Mouse (Mus musculus) brown adipose tissue, adult 24 weeks (tissue): Measurements from ENCODE around the gene Ppt1. TPM values are rescaled to one million over a fixed set of nuclear protein-coding genes. Genes with fewer than 3 reads are reported as not detected.

Experiments
- H3K27ac ChIP-seq: fragments of 200-500 bp; replicated peaks from 2 replicates; pipeline ENCODE4 v1.5.1; 2012; ENCODE audit warnings: low read depth, mild to moderate bottlenecking, low read length
- H3K4me1 ChIP-seq: fragments of 200-500 bp; 2 replicates; pipeline ENCODE4 v1.6.1; 2012; ENCODE audit warnings: low read length, mixed read lengths; ENCODE audit not compliant: control insufficient read depth, insufficient read depth, insufficient read length
- H3K4me3 ChIP-seq: fragments of 200-500 bp; 2 replicates; pipeline ENCODE4 v1.5.1; 2012; ENCODE audit warnings: low read depth, mild to moderate bottlenecking, low read length, moderate library complexity; ENCODE audit not compliant: insufficient read depth
- polyA plus RNA-seq: library from polyadenylated mRNA; stranded (reverse); fragments of >200 nt; gene quantifications from 2 replicates; pipeline ENCODE4 v1.2.4, GENCODE M21; 2012; ENCODE audit not compliant: missing spikeins, insufficient read depth, insufficient read length

Gene Ppt1
- polyA plus RNA-seq, 1 experiment = 37.7 TPM

DNA sequence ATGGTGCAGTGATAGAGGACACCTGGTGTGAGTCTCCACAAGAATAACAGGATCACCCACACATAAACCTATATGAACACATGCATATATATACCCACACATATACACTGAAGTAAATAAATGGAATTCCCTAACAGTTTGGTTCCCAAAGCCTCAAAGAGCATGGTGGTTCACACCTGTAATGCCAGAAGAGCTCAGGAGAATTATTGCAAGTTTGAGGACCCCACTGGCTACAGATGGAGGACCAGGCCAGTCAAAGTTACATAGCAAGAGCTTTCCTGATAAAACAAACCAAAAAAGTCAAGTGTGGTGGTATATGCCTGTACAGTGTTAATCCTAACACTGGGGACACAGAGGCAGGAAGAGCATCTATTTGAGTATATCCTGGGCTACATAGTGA, 15.5 kb downstream of the Ppt1 start:
- peaks cover 4% of the 10 kb centered on the region for H3K4me1 ChIP-seq
- no peak overlapping the region for H3K4me3 ChIP-seq
- H3K27ac ChIP-seq = no peak overlapping the region

DNA sequence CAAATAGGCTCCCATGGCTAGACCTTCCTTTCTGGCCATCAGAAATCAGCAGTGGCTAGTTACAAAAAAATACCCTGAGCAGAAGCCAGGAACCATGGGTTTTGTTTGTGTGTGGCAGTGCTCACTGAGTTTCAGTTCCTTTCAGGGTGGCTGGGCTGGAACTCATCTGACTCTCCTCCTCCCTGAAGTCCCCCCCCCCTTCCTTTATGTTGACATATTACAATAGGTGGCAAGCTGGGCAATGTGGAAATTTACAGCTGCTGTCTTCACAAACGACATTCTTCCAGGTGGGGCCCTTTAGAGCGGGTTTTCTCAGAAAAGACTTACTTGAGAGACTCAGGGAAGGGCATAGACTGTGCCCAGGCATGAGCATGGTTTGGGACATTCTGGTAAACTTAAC, 17.6 kb downstream of the Ppt1 start:
- Histone ChIP-seq H3K27ac (peak overlapping the region; percentile 35; the same call in 1 of the 2 replicates), H3K4me1 (no peaks in the 10 kb centered on the region), H3K4me3 (no peak overlapping the region)

DNA sequence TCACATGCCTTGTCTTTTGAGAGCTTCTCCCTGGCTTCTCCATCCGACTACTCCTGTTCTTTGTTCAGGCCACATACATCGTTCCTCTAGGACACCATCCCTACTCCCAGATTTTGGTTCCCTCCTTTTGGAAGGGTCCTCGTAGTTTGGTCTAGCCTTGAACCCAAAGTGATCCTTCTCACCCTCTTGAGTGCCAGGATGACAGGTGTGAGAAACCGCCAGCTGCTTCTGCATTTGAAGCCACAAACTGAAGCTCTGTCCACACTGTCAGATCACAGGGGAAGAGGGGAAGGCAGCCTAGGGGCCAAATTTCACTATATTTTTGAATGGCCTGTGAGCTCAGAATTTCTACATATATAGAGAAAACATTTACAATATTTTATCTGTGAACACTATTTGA, 18.7 kb downstream of the Ppt1 start:
- H3K4me3 ChIP-seq = no peak overlapping the region
- no peak overlapping the region for H3K27ac ChIP-seq
- H3K4me1 ChIP-seq = no peaks in the 10 kb centered on the region

DNA sequence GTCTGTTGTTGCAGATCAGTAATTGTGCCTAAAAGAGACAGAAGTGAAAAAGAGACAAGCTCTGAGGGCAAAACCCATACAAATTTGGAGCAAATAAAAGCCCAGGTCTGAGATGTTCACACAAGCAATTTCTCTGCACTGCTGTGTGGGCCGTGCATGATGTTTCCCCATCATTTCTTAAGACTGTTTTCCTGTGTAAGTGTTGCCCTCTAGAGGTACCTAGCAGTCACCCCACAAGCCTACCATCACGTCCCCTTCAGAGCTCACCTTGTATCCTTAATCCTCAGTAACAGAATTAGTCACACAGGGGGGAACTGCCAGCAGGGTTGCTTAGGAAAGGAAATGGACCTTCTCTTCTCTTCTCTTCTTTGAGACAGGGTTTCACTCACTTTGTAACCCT, 21.9 kb downstream of the Ppt1 start:
- Histone ChIP-seq H3K4me1 (no peaks in the 10 kb centered on the region), H3K27ac (no peak overlapping the region), H3K4me3 (no peak overlapping the region)

DNA sequence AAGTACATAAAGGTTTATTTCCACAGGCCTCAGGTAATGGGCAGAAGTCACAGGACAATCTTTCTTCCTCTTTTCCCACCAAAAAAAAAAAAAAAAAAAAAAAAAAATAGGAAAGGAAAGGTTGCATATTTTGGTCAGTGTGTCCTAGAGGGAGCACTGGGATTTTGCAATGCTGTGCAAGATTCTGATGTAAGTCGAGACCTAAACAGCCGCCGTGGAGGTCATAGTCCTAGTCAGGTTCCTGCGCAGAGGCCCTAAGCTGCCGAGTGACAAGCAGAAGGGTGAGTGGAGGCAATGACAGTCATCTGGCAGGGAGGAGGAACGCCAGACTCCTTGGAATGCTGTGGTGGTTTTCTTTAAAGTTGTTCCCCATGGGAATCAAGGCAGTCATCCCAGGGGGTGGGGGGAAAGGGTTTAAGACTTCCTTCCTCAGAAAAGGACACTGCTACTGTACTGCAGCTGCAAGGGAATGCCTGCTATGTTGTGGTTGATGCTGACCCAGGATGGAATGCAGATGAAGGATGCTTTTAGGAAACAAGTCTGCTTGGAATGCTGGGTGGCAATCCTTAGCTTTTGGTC, 23.1 kb downstream of the Ppt1 start:
- H3K4me3 ChIP-seq = no peak overlapping the region
- H3K27ac ChIP-seq = no peak overlapping the region
- H3K4me1 ChIP-seq = no peaks in the 10 kb centered on the region

DNA sequence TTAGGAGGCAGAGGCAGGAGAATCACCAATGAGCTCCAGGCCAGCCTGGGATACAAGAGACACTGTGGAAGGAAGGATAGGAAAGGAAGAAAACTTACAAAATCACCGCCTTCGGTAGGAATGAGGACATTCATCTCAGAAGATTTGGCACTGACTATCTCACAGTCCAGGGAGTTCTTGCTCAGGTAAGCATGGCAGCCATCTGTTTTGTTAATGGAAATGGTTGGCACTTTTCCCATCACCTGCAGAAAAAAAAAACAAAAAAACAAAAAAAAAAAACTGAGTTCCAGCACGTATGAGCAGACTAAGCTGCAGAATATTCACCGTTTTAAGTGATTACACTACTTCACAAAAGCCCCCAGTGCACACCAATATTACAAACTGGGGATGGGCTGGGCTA, 25.8 kb downstream of the Ppt1 start:
- Histone ChIP-seq H3K27ac (no peak overlapping the region), H3K4me3 (no peak overlapping the region), H3K4me1 (no peaks in the 10 kb centered on the region)

DNA sequence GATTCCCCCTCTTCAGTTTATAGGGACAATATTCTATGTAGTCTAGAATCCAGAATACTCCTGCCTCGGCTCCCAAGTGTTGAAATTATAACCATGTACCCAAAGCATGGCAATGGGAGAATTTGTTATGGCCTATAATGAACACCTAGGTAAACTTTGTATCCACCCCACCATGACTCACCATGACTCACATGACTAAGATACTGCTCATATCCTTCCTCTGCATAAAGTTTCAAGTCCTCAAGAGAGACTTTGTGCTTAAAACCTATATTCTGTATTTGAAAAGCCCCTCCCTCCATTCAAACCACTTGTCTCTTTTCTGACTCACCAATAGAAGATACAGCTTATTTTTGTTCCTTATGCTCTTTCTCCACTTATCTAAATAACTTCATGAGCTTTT, 32.0 kb downstream of the Ppt1 start:
- H3K27ac ChIP-seq = no peak overlapping the region
- no peak overlapping the region for H3K4me3 ChIP-seq
- no peaks in the 10 kb centered on the region; the same call in 1 of the 2 replicates for H3K4me1 ChIP-seq

DNA sequence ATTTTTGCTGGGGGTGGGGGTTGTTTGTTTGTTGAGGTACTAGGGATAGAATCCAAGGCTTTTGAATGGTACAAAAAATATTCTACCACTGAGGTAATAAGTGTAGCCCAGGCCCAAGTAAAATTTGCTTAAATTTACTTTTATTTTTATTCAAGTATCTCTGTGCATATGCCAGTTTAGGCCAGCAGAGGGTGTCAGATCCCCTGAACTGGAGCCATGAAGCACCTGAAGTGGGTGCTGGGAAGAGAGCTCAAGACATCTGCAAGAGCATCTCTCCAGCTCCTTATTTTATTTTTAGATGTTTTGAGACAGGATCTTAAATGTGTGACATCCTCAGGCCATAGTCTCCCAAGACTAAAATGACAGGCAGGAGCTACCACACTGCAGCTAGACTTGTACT, 34.0 kb downstream of the Ppt1 start:
- H3K4me3 ChIP-seq = no peak overlapping the region
- H3K4me1 ChIP-seq = no peaks in the 10 kb centered on the region; the same call in 1 of the 2 replicates
- H3K27ac ChIP-seq = no peak overlapping the region

DNA sequence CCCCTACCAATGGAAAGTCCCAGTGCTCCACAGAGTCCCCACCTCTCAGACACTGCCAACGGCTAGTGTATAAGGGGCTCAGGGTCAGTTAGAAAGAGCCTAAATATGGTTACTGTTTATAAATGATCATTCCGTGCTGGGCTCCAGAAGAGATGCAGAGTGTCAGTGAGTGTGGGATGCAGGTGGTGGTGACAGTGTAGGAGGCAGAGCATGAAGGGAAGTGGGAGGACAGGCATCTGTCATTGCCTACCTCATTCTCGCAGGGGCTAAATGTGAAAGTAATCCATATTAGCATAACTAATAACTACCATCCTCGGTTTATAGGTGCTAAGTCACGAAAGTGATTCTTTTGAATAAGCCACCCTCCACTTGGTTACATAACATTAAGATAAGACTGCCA, 34.7 kb downstream of the Ppt1 start:
- H3K4me3 ChIP-seq = no peak overlapping the region
- no peaks in the 10 kb centered on the region; the same call in 1 of the 2 replicates for H3K4me1 ChIP-seq
- no peak overlapping the region for H3K27ac ChIP-seq

DNA sequence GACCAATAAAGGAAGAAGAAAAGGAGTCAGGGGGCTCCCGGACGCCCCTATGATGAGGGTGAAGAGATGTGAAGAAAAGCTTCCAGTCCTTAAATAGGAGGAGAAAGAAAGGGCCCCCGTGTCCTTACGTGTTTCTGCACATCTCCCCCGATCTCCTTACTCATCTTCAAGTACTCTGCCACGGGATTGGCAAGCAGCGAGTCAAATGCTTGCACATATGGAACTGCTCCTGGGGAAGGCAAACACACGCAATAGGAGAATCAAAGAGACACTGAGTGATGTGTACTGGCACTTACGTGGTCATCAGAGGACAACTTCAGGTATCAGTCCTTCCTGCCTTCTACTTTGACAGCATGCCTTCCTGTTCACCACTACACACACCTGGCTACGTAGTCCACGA, 35.2 kb downstream of the Ppt1 start:
- Histone ChIP-seq H3K4me3 (no peak overlapping the region), H3K27ac (0 out of 2 replicates have a peak overlapping the region, but pooled peaks have one; percentile 11), H3K4me1 (no peaks in the 10 kb centered on the region; the same call in 1 of the 2 replicates)

DNA sequence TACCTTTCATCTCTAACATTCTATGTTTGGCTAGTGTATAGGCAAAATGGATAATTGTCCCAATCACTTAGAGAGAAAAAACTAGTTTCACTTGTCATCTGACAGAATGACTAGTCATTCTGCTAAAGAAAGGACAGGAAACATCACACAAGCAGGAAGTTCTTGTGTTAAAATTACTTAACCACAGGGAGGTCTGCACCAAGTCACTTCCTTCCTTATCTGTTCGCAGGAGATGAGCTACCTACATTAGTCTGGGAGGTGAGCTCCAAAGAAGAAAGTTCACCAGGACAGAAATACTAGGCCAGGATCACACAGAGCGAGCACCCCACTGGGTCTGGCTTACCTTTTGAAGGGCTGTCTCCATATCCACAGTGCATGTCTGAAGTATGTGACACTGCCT, 35.9 kb downstream of the Ppt1 start:
- H3K4me3 ChIP-seq = no peak overlapping the region
- H3K4me1 ChIP-seq = no peaks in the 10 kb centered on the region; the same call in 1 of the 2 replicates
- H3K27ac ChIP-seq = no peak overlapping the region; the same call in 1 of the 2 replicates

DNA sequence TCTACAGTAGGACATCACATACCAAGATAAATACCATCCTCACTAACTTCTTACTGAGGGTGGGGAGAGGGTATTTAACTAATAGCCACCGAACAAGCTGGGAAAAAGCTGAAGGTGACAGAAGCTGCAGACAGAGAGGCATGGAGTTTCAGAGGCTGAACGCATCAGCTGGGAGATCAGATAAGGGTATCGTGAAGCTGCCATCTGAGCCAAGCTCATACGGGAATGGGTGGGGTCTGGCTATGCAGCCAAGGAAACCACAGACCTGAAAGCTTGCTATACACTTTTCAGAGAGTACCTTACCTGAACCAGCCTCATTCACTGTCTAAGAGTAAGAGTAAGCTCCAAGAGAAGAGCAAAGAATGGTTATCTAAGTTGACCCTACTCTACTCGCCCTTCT, 37.0 kb downstream of the Ppt1 start:
- no peaks in the 10 kb centered on the region; the same call in 1 of the 2 replicates for H3K4me1 ChIP-seq
- H3K27ac ChIP-seq = no peak overlapping the region
- no peak overlapping the region for H3K4me3 ChIP-seq

DNA sequence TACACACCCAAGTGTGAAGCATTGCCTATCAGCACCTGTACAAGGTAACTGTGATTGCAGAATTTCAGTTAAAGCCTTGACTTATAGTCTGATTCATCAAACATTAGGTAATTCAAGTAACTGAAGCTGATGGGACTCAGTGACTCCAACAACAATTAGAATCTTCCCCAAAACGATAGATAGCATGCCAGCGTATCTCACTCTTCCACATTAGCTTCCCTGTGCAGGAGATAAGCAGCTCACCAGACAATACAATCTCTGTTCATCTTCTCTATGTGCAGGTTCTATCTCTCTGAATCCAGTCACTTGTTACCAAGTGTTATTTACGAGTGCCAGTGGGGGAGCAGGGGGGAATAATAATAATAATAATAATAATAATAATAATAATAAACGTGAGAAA, 37.5 kb downstream of the Ppt1 start:
- H3K27ac ChIP-seq = no peak overlapping the region
- no peak overlapping the region for H3K4me3 ChIP-seq
- H3K4me1 ChIP-seq = peaks cover 4% of the 10 kb centered on the region; the same call in 1 of the 2 replicates

DNA sequence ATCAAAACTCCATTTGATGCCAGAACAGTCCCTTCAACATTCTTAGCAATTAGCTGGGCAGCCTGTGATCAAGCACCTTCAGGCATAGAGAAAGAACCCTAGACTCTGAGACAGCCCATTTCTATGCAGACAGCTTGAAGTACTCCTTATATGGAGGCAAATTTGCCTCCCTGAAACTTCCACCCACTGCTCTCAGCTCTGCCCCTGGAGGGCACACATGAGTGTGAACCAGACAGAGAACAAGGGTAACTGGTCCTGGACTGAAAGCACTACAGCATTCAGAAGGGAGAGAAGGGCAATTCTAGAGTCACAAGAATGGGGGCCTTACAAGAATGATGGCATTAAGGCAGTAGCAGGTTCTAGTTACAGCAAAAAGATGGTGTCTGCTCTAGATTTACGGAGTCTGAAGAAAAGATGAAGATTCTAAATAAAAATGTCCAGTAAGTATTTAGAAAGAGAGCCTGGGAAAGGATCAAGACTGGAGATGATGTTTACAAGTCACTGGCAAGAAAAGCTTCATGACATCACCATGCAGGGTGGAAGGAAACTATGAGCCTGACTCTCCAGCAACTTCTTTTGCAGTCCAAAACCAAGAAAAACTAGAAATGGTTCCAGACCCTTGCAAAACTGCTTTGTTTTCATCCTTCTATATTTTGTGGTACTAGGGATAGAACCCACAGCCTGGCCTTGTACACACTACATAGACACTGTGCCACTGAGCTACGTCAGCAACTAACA, 42.5 kb downstream of the Ppt1 start:
- H3K4me1 ChIP-seq = peaks cover 17% of the 10 kb centered on the region; the same call in 1 of the 2 replicates
- no peak overlapping the region; the same call in 1 of the 2 replicates for H3K27ac ChIP-seq
- H3K4me3 ChIP-seq = no peak overlapping the region

DNA sequence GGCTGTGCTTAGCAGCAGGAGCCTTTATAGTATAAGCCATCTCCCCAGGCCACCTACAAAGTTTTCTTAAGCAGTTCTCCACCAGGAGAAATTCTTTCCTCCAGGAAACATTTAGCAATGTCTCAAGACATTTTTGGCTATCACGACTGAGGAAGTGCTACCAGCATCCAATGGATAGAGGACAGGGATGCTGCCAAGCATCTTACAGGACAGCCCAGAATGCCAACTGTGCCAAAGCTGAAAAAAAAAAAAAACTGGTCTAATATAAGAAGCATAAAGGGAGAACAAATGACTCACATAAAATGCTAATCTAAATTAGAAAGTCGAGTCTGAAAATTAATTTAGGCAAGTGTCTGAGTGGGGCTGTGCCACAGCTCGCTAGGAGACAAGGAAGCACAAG, 46.5 kb downstream of the Ppt1 start:
- H3K4me3 ChIP-seq = no peak overlapping the region
- H3K27ac ChIP-seq = no peak overlapping the region
- peaks cover 26% of the 10 kb centered on the region; the same call in 1 of the 2 replicates for H3K4me1 ChIP-seq

DNA sequence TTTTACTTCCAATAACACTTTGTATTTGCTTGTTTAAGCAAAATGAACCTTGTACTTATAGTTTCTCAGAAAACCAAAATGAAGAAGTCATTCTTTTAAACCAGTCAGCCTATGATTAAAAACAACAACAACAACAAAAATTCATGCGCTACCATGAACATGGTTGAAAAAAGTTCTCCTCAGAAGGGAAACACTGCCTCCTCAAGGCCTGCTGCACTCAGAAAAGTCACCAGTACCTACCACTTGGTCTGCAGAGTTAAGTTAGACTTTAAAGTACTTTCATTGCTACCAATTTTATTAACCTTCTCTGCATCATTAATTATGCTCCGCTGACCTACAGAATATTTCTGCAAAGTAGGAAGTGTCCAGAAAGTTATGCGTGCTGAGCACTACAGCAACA, 47.3 kb downstream of the Ppt1 start:
- Histone ChIP-seq H3K4me3 (peak overlapping the region; percentile 25), H3K27ac (no peak overlapping the region), H3K4me1 (peaks cover 24% of the 10 kb centered on the region; the same call in 1 of the 2 replicates)
